Mouse (Mus musculus): Measurements from ENCODE around the gene Mlst8. TPM values are rescaled to one million over a fixed set of nuclear protein-coding genes. Genes with fewer than 3 reads are reported as not detected.
"Not testable (repeated sequence)": the region's sequence is repeated elsewhere in the genome, so short reads cannot be mapped to it uniquely, and the experiment has no call there.

Mlst8 gene
- polyA plus RNA-seq, 1 experiment from 2014 or later, result 24.2 TPM

DNA sequence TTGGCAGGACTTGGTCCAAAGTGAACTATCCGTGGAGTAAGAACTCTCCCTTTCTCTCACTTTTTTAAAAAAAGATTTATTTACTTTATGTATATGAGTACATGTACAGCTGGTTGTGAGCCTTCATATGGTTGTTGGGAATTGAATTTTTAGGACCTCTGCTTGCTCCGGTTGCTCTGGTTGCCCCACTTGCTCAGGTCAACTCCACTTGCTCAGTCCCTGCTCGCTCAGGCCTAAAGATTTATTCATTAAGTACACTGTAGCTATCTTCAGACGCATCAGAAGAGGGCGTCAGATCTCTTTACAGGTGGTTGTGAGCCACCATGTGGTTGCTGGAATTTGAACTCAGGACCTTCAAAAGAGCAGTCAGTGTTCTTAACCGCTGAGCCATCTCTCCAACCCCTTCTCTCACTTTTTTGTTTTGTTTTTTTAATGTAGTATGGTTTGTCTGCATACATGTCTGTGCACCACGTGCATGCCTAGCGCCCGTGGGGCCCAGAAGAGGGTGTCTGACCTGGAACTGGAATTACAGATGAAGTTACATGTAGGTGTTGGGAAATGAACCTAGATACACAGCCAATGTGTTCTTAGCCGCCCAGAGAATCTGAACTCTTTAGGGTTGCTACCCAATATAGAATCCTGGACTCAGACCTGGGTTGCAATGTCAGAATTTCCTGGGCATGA, 23.2 kb downstream of the Mlst8 start:
- 42% methylated on average over 10 of the region's 10 CpGs for WGBS
- peak; percentile 29 for TF ChIP-seq CTCF (IDR thresholded peaks at IDR 0.05; ENCODE audit: low read depth)
- not testable (repeated sequence) for H3K9ac ChIP-seq (ENCODE audit: low read depth, low read length); H3K36me3 ChIP-seq (ENCODE audit: insufficient read depth, low read length); H3K4me1 ChIP-seq (replicated peaks; ENCODE audit: insufficient read depth, low read length); H3K9me3 ChIP-seq (replicated peaks; ENCODE audit: low read length); H3K27me3 ChIP-seq (ENCODE audit: insufficient read depth, low read length); DNase-seq (ENCODE audit: low spot score)
- Histone ChIP-seq H3K4me3 (replicated peaks; ENCODE audit: low read depth, low read length) (peak overlapping the region; percentile 17), H3K27ac (peak overlapping the region; percentile 60), H3K4me2 (ENCODE audit: low read length) (peak overlapping the region; percentile 39)
- ATAC-seq (replicated peaks; ENCODE audit: low FRiP score, low read depth), result peak; percentile 17

- ATAC-seq (replicated peaks; ENCODE audit: low FRiP score, low read depth), result peak; percentile 93
- H3K9me3 ChIP-seq (replicated peaks; ENCODE audit: low read length), result no peaks in the 10 kb centered on the region
- peak; percentile 100 for DNase-seq (ENCODE audit: low spot score)
- peak overlapping the region; percentile 87 for H3K9ac ChIP-seq (ENCODE audit: low read depth, low read length)
- H3K4me2 ChIP-seq (ENCODE audit: low read length), result peak overlapping the region; percentile 69
- under 1% methylated on average over 63 of the region's 67 CpGs for WGBS
- H3K36me3 ChIP-seq (ENCODE audit: insufficient read depth, low read length), result peaks cover 2% of the 10 kb centered on the region; the same call in 1 of the 2 replicates
- peak overlapping the region; percentile 89 for H3K4me3 ChIP-seq (replicated peaks; ENCODE audit: low read depth, low read length)
- H3K27ac ChIP-seq, result peak overlapping the region; percentile 99
- H3K4me1 ChIP-seq (replicated peaks; ENCODE audit: insufficient read depth, low read length), result 0 out of 2 replicates have a peak, but pooled peaks cover 8% of the 10 kb centered on the region
- no peaks in the 10 kb centered on the region for H3K27me3 ChIP-seq (ENCODE audit: insufficient read depth, low read length)
- TF ChIP-seq CTCF (IDR thresholded peaks at IDR 0.05; ENCODE audit: low read depth), result peak; percentile 48; the same call in 1 of the 2 replicates
Measured at GRCm38 (mm10) chr17:24454756-24455522, 23.9 kb downstream of the Mlst8 start.

GRCm38 (mm10) chr17:24454218-24454755, 24.6 kb downstream of the Mlst8 start:
- Histone ChIP-seq H3K4me3 (replicated peaks; ENCODE audit: low read depth, low read length) (peak overlapping the region; percentile 89), H3K9me3 (replicated peaks; ENCODE audit: low read length) (no peaks in the 10 kb centered on the region), H3K27me3 (ENCODE audit: insufficient read depth, low read length) (no peaks in the 10 kb centered on the region), H3K9ac (ENCODE audit: low read depth, low read length) (peak overlapping the region; percentile 87), H3K4me2 (ENCODE audit: low read length) (peak overlapping the region; percentile 69), H3K27ac (peak overlapping the region; percentile 99), H3K36me3 (ENCODE audit: insufficient read depth, low read length) (peaks cover 8% of the 10 kb centered on the region), H3K4me1 (replicated peaks; ENCODE audit: insufficient read depth, low read length) (0 out of 2 replicates have a peak, but pooled peaks cover 8% of the 10 kb centered on the region)
- ATAC-seq (replicated peaks; ENCODE audit: low FRiP score, low read depth) (no peak), DNase-seq (ENCODE audit: low spot score) (no peak)
- no peak for TF ChIP-seq CTCF (IDR thresholded peaks at IDR 0.05; ENCODE audit: low read depth)
- 3% methylated on average over 14 of the region's 14 CpGs for WGBS

DNA sequence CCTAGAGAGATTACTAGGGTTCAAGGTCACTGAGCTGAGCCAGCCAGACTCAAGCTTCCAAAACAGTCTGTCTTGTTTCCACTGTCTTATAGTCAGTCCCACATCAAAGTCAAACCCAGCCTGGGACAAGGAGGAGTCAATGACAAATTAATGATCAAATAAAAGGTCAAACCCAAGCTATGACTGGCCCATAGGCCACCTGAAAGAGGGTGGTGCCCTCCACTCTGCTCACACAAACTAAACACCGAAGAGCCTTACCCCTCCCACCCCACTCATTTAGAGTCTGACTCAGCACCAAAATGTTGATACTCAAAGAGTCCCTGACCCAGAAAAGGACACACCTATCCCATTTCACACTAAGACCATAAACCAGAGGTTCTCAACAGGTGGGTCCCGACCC, 25.5 kb downstream of the Mlst8 start:
- Histone ChIP-seq H3K4me2 (ENCODE audit: low read length) (no peak overlapping the region), H3K27me3 (ENCODE audit: insufficient read depth, low read length) (no peaks in the 10 kb centered on the region), H3K9me3 (replicated peaks; ENCODE audit: low read length) (no peaks in the 10 kb centered on the region), H3K36me3 (ENCODE audit: insufficient read depth, low read length) (peaks cover 17% of the 10 kb centered on the region), H3K9ac (ENCODE audit: low read depth, low read length) (no peak overlapping the region), H3K27ac (no peak overlapping the region), H3K4me1 (replicated peaks; ENCODE audit: insufficient read depth, low read length) (0 out of 2 replicates have a peak, but pooled peaks cover 8% of the 10 kb centered on the region), H3K4me3 (replicated peaks; ENCODE audit: low read depth, low read length) (no peak overlapping the region)
- no peak for TF ChIP-seq CTCF (IDR thresholded peaks at IDR 0.05; ENCODE audit: low read depth)
- WGBS, result 65% methylated on average over 2 of the region's 2 CpGs
- DNase-seq (ENCODE audit: low spot score) (no peak), ATAC-seq (replicated peaks; ENCODE audit: low FRiP score, low read depth) (no peak)

DNA sequence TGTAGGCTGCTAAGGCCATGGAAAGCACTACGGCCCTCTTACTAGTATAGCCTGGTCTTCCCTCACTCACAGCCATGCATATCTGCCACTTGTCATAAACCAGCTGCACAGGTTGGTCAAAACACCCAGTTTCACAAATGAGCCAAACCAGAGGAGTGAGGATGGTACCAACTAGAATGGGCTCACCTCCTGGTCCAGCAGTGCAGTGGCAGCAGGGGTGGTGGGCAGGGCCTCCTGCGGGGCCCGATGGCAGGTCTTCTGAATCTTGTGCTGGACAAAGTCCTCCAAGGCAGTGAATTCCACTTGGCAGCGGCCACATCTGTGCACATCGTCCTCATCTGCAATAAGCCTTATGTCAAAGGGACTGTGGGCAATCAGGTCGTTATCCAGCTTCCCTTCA, 27.7 kb downstream of the Mlst8 start:
- H3K27ac ChIP-seq, result no peak overlapping the region
- H3K36me3 ChIP-seq (ENCODE audit: insufficient read depth, low read length), result peaks cover 38% of the 10 kb centered on the region
- no peaks in the 10 kb centered on the region for H3K27me3 ChIP-seq (ENCODE audit: insufficient read depth, low read length)
- no peak overlapping the region for H3K4me3 ChIP-seq (replicated peaks; ENCODE audit: low read depth, low read length)
- H3K4me1 ChIP-seq (replicated peaks; ENCODE audit: insufficient read depth, low read length), result 0 out of 2 replicates have a peak, but pooled peaks cover 8% of the 10 kb centered on the region
- DNase-seq (ENCODE audit: low spot score) (no peak), ATAC-seq (replicated peaks; ENCODE audit: low FRiP score, low read depth) (no peak)
- TF ChIP-seq CTCF (IDR thresholded peaks at IDR 0.05; ENCODE audit: low read depth), result no peak
- WGBS, result 95% methylated on average over 6 of the region's 6 CpGs
- H3K9me3 ChIP-seq (replicated peaks; ENCODE audit: low read length), result no peaks in the 10 kb centered on the region
- no peak overlapping the region for H3K4me2 ChIP-seq (ENCODE audit: low read length)
- H3K9ac ChIP-seq (ENCODE audit: low read depth, low read length), result no peak overlapping the region

DNA sequence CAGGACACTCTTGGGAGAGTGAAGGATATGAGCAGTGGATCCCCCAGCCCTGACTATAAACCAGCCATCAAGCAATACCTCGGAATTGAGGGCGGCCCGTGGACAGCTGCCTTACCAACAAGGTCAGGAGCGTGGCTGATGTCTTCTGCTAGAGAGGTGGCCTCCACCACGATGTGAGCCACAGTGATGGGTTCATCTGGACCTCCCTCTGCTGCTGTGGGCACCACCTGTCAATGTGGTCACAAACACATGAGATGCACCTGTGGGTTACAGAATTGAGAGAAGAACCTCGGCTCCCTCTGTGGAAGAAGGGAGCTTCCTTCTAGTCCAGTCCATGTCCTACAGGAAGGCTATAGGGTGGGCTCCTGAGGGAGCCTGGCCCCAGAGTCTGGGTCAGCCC, 29.4 kb downstream of the Mlst8 start:
- H3K9me3 ChIP-seq (replicated peaks; ENCODE audit: low read length), result no peaks in the 10 kb centered on the region
- DNase-seq (ENCODE audit: low spot score) (no peak), ATAC-seq (replicated peaks; ENCODE audit: low FRiP score, low read depth) (no peak)
- H3K27me3 ChIP-seq (ENCODE audit: insufficient read depth, low read length), result no peaks in the 10 kb centered on the region
- H3K4me3 ChIP-seq (replicated peaks; ENCODE audit: low read depth, low read length), result no peak overlapping the region
- no peak overlapping the region for H3K27ac ChIP-seq
- H3K4me2 ChIP-seq (ENCODE audit: low read length), result no peak overlapping the region
- WGBS, result 90% methylated on average over 6 of the region's 6 CpGs
- H3K9ac ChIP-seq (ENCODE audit: low read depth, low read length), result no peak overlapping the region
- H3K4me1 ChIP-seq (replicated peaks; ENCODE audit: insufficient read depth, low read length), result 0 out of 2 replicates have a peak, but pooled peaks cover 8% of the 10 kb centered on the region
- H3K36me3 ChIP-seq (ENCODE audit: insufficient read depth, low read length), result peaks cover 55% of the 10 kb centered on the region
- no peak for TF ChIP-seq CTCF (IDR thresholded peaks at IDR 0.05; ENCODE audit: low read depth)

Data from kidney, postnatal 0 days (tissue).